Mouse (Mus musculus): ENCODE results near the gene Ly86.

DNA sequence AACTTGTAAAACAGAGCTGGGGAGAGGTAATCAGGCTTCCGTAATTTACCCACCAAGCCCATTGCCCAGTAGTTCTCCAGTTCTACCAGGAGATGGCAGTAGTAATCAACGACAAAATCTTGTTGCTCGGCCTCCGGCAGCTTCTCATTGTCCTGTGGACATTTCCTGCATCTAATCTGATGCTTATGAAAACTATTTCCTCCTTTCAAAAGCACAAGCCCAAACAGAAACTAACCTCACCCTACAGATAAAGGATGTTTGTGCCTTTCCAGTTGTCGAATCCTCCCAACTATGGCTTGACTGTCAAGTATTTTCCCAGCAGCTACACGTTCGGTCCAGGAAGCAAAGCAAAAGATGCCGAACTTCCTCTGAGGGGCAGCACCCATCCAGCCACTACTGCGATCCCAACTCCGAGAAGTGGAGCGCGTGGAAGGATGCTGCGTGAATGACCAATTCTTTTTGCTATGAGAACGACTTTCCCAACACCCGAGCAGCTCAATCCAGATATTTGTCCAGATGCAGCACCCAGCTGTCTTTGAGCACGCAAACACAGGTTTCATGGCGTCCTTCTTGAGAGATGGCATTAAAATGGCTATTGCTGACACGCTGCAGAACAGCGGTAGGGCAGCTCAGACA is 89.2 kb downstream of the Ly86 start:
- TF ChIP-seq CTCF (IDR thresholded peaks at IDR 0.05; ENCODE audit: low read depth) (peak; percentile 65), EP300 (IDR thresholded peaks at IDR 0.05; ENCODE audit: low read depth) (no peak)
